Mouse (Mus musculus) G1E (cell line): ENCODE measurements around the gene Pter. TPM values are rescaled to one million over a fixed set of nuclear protein-coding genes. Genes with fewer than 3 reads are reported as not detected.

Experiments used
- ATAC-seq: 2 replicates; pipeline ENCODE4 v1.8.0; 2016; ENCODE audit warnings: mild to moderate bottlenecking; ENCODE audit not compliant: insufficient number of reproducible peaks, poor library complexity, low FRiP score, severe bottlenecking; ENCODE audit errors: extremely low read depth
- DNase-seq: peaks from one replicate; pipeline ENCODE4 v3.0.0; 2012; ENCODE audit warnings: low spot score
- H3K27me3 ChIP-seq: 2 replicates; pipeline ENCODE4 v1.6.1; 2012; ENCODE audit warnings: mild to moderate bottlenecking, low read length, inconsistent platforms; ENCODE audit not compliant: insufficient read depth
- H3K36me3 ChIP-seq: replicated peaks from 2 replicates; pipeline ENCODE3; 2012; ENCODE audit warnings: mild to moderate bottlenecking, inconsistent platforms
- H3K4me1 ChIP-seq: 2 replicates; pipeline ENCODE4 v1.6.1; 2012; ENCODE audit warnings: low read depth, low read length, inconsistent platforms, mixed read lengths; ENCODE audit not compliant: insufficient read depth
- H3K4me3 ChIP-seq: 2 replicates; pipeline ENCODE4 v1.5.1; 2012; ENCODE audit warnings: low read depth, mild to moderate bottlenecking, inconsistent platforms, low read length, moderate library complexity, mixed read lengths
- H3K9me3 ChIP-seq: replicated peaks from 2 replicates; pipeline ENCODE4 v1.6.1; 2012; ENCODE audit warnings: inconsistent platforms
- CTCF ChIP-seq: IDR thresholded peaks from 2 replicates; pipeline ENCODE4 v1.5.1; 2012; ENCODE audit warnings: low read depth, low read length, inconsistent platforms, mixed read lengths
- GATA1 ChIP-seq: IDR thresholded peaks from 2 replicates; pipeline ENCODE4 v1.6.1; 2012; ENCODE audit warnings: borderline replicate concordance, low read length, inconsistent platforms, mixed read lengths
- GATA2 ChIP-seq: IDR thresholded peaks from 2 replicates; pipeline ENCODE4 v1.6.1; 2012; ENCODE audit warnings: low read depth, low read length, inconsistent platforms, borderline replicate concordance
- POLR2AphosphoS5 ChIP-seq: IDR thresholded peaks from 2 replicates; pipeline ENCODE4 v1.6.1; 2012; ENCODE audit warnings: low read depth, low read length, inconsistent platforms; ENCODE audit not compliant: insufficient replicate concordance
- TAL1 ChIP-seq: conservative IDR thresholded peaks from 2 replicates; pipeline ENCODE4 v1.6.1; 2012; ENCODE audit warnings: low read depth, low read length, inconsistent platforms, mixed read lengths
- polyA plus RNA-seq: library from polyadenylated mRNA; stranded (reverse); fragments of >175 nt; gene quantifications from 2 replicates; pipeline ENCODE4 v1.2.3, GENCODE M21; 2012
- total RNA-seq, 2 experiments: library from RNA; stranded (forward) in 1 of 2; stranded (reverse) in 1 of 2; fragments of 200-1000 nt in 1 of 2; fragments of >200 nt in 1 of 2; fragmentation: Nextera tagmentation in 1 of 2; gene quantifications; 2 replicates each; pipeline ENCODE4 v1.2.3; 2014 to 2017

The Pter gene
- total and polyA plus RNA-seq, 3 experiments = 1.9 to 12.7 (median 6.2) TPM

- ATAC-seq (no peak), DNase-seq (no peak)
- Histone ChIP-seq H3K27me3 (peaks cover 3% of the 10 kb centered on the region; the same call in 1 of the 2 replicates), H3K36me3 (no peaks in the 10 kb centered on the region), H3K4me1 (no peaks in the 10 kb centered on the region), H3K9me3 (no peaks in the 10 kb centered on the region), H3K4me3 (no peak overlapping the region)
- TF ChIP-seq TAL1 = no peak
- TF ChIP-seq CTCF = no peak
- no peak for TF ChIP-seq GATA1
- no peak for TF ChIP-seq GATA2
- TF ChIP-seq POLR2AphosphoS5 = no peak
These were observed 18.1 kb upstream of the Pter start for GRCm38 (mm10) chr2:12905786-12906185.

- DNase-seq (no peak), ATAC-seq (no peak)
- Histone ChIP-seq H3K27me3 (no peaks in the 10 kb centered on the region), H3K4me3 (no peak overlapping the region), H3K36me3 (peaks cover 2% of the 10 kb centered on the region), H3K4me1 (peaks cover 18% of the 10 kb centered on the region), H3K9me3 (no peaks in the 10 kb centered on the region)
- TF ChIP-seq GATA2 (no peak), TAL1 (no peak), CTCF (no peak)
These were observed 1.8 kb downstream of the Pter start for GRCm38 (mm10) chr2:12925643-12926042.

GRCm38 (mm10) chr2:12930338-12930737 is 6.5 kb downstream of the Pter start:
- ATAC-seq (no peak), DNase-seq (no peak)
- 0 out of 2 replicates have a peak, but pooled peaks cover 1% of the 10 kb centered on the region for H3K4me1 ChIP-seq
- H3K27me3 ChIP-seq = no peaks in the 10 kb centered on the region
- peaks cover 2% of the 10 kb centered on the region for H3K36me3 ChIP-seq
- H3K4me3 ChIP-seq = no peak overlapping the region
- no peak for TF ChIP-seq POLR2AphosphoS5
- no peak for TF ChIP-seq GATA1
- no peak for TF ChIP-seq GATA2
- no peak for TF ChIP-seq CTCF
- no peak for TF ChIP-seq TAL1
- no peaks in the 10 kb centered on the region for H3K9me3 ChIP-seq

GRCm38 (mm10) chr2:12933905-12934304 is 10.1 kb downstream of the Pter start:
- no peak overlapping the region for H3K4me3 ChIP-seq
- H3K4me1 ChIP-seq = no peaks in the 10 kb centered on the region
- no peak for ATAC-seq
- no peaks in the 10 kb centered on the region for H3K27me3 ChIP-seq
- DNase-seq = no peak
- no peaks in the 10 kb centered on the region for H3K36me3 ChIP-seq
- H3K9me3 ChIP-seq = no peaks in the 10 kb centered on the region
- no peak for TF ChIP-seq POLR2AphosphoS5
- TF ChIP-seq TAL1 = no peak
- no peak for TF ChIP-seq GATA2
- no peak for TF ChIP-seq CTCF
- no peak for TF ChIP-seq GATA1

- ATAC-seq (no peak), DNase-seq (no peak)
- no peaks in the 10 kb centered on the region for H3K27me3 ChIP-seq
- no peaks in the 10 kb centered on the region for H3K4me1 ChIP-seq
- H3K4me3 ChIP-seq = no peak overlapping the region
- H3K36me3 ChIP-seq = no peaks in the 10 kb centered on the region
- H3K9me3 ChIP-seq = no peaks in the 10 kb centered on the region
- TF ChIP-seq GATA1 = no peak
- TF ChIP-seq CTCF = no peak
- TF ChIP-seq TAL1 = no peak
- no peak for TF ChIP-seq POLR2AphosphoS5
- no peak for TF ChIP-seq GATA2
These were observed 11.4 kb downstream of the Pter start for GRCm38 (mm10) chr2:12935286-12935685.

- no peak for ATAC-seq
- Histone ChIP-seq H3K4me1 (no peaks in the 10 kb centered on the region), H3K4me3 (no peak overlapping the region), H3K9me3 (no peaks in the 10 kb centered on the region), H3K27me3 (no peaks in the 10 kb centered on the region), H3K36me3 (no peaks in the 10 kb centered on the region)
- no peak for TF ChIP-seq GATA1
- no peak for TF ChIP-seq TAL1
- no peak for TF ChIP-seq GATA2
- no peak for TF ChIP-seq CTCF
- TF ChIP-seq POLR2AphosphoS5 = no peak
- DNase-seq = no peak
These were observed 13.8 kb downstream of the Pter start for GRCm38 (mm10) chr2:12937461-12938217.
